Mouse (Mus musculus) ovary, postnatal 10 days (tissue): ENCODE results near the gene Efcab14.

Experiments used
- DNase-seq: peaks from one replicate; pipeline ENCODE4 v3.0.0; 2022; ENCODE audit warnings: low spot score

The Efcab14 gene

GRCm38 (mm10) chr4:115737551-115738041, at the start of gene Efcab14:
Efcab14 (plus strand) TSS chr4:115737744.
- peak; percentile 97 for DNase-seq

GRCm38 (mm10) chr4:115701468-115701867, 36.1 kb upstream of the Efcab14 start:
- no peak for DNase-seq

- no peak for DNase-seq
Observed at GRCm38 (mm10) chr4:115703927-115704505, 33.5 kb upstream of the Efcab14 start.

GRCm38 (mm10) chr4:115708974-115709593, 28.5 kb upstream of the Efcab14 start:
- no peak for DNase-seq

- peak; percentile 63 for DNase-seq
Observed at GRCm38 (mm10) chr4:115709792-115710418, 27.6 kb upstream of the Efcab14 start.

GRCm38 (mm10) chr4:115728721-115729120, 8.8 kb upstream of the Efcab14 start:
- DNase-seq = peak; percentile 27

GRCm38 (mm10) chr4:115731588-115732222, 5.8 kb upstream of the Efcab14 start:
- DNase-seq = peak; percentile 19

- DNase-seq = no peak
Observed at GRCm38 (mm10) chr4:115732223-115732818, 5.2 kb upstream of the Efcab14 start.

- DNase-seq = no peak
Observed at GRCm38 (mm10) chr4:115733746-115734145, 3.8 kb upstream of the Efcab14 start.

- no peak for DNase-seq
Observed at GRCm38 (mm10) chr4:115734867-115735266, 2.7 kb upstream of the Efcab14 start.

- no peak for DNase-seq
Observed at GRCm38 (mm10) chr4:115738481-115738985, 989 bp downstream of the Efcab14 start.

- DNase-seq = no peak
Observed at GRCm38 (mm10) chr4:115742658-115743057, 5.1 kb downstream of the Efcab14 start.

- no peak for DNase-seq
Observed at GRCm38 (mm10) chr4:115743096-115743495, 5.6 kb downstream of the Efcab14 start.

GRCm38 (mm10) chr4:115748181-115748580, 10.6 kb downstream of the Efcab14 start:
- no peak for DNase-seq

- no peak for DNase-seq
Observed at GRCm38 (mm10) chr4:115749336-115749735, 11.8 kb downstream of the Efcab14 start.

GRCm38 (mm10) chr4:115754101-115754500, 16.6 kb downstream of the Efcab14 start:
- DNase-seq = no peak

GRCm38 (mm10) chr4:115754851-115755250, 17.3 kb downstream of the Efcab14 start:
- DNase-seq = no peak

GRCm38 (mm10) chr4:115761206-115761605, 23.7 kb downstream of the Efcab14 start:
- no peak for DNase-seq

- DNase-seq = no peak
Observed at GRCm38 (mm10) chr4:115764581-115764980, 27.0 kb downstream of the Efcab14 start.

- DNase-seq = no peak
Observed at GRCm38 (mm10) chr4:115767647-115768467, 30.3 kb downstream of the Efcab14 start.

- DNase-seq = no peak
Observed at GRCm38 (mm10) chr4:115775056-115775455, 37.5 kb downstream of the Efcab14 start.
